Mouse (Mus musculus) neural tube, embryonic 15.5 days (tissue): ENCODE data around the gene Evc2. TPM values are rescaled to one million over a fixed set of nuclear protein-coding genes. Genes with fewer than 3 reads are reported as not detected.

ENCODE experiments used
- ATAC-seq: fragments of 200-750 bp; cut with Nextera tagmentation; 2 replicates; pipeline ENCODE4 v1.8.0; 2017; ENCODE audit warnings: mild to moderate bottlenecking, moderate TSS enrichment, moderate library complexity; ENCODE audit not compliant: low FRiP score
- H3K27ac ChIP-seq: fragments of 300-500 bp; sonication (generic); replicated peaks from 2 replicates; pipeline ENCODE4 v1.5.1; 2015; ENCODE audit warnings: mild to moderate bottlenecking, inconsistent platforms
- H3K27me3 ChIP-seq: fragments of 300-500 bp; sonication (generic); replicated peaks from 2 replicates; pipeline ENCODE4 v1.6.1; 2015; ENCODE audit warnings: inconsistent platforms
- H3K36me3 ChIP-seq: fragments of 300-500 bp; sonication (generic); 2 replicates; pipeline ENCODE4 v1.6.1; 2015; ENCODE audit warnings: inconsistent platforms
- H3K4me1 ChIP-seq: fragments of 300-500 bp; sonication (generic); 2 replicates; pipeline ENCODE4 v1.6.1; 2015; ENCODE audit warnings: inconsistent platforms
- H3K4me2 ChIP-seq: fragments of 300-500 bp; sonication (generic); 2 replicates; pipeline ENCODE4 v1.6.1; 2015; ENCODE audit warnings: inconsistent platforms, mild to moderate bottlenecking, moderate library complexity
- H3K4me3 ChIP-seq: fragments of 300-500 bp; sonication (generic); replicated peaks from 2 replicates; pipeline ENCODE4 v1.5.1; 2015; ENCODE audit warnings: mild to moderate bottlenecking, inconsistent platforms
- H3K9ac ChIP-seq: fragments of 300-500 bp; sonication (generic); replicated peaks from 2 replicates; pipeline ENCODE4 v1.6.1; 2015; ENCODE audit warnings: mild to moderate bottlenecking, inconsistent platforms
- H3K9me3 ChIP-seq: fragments of 300-500 bp; sonication (generic); replicated peaks from 2 replicates; pipeline ENCODE4 v1.6.1; 2016; ENCODE audit warnings: inconsistent platforms
- WGBS: fragments of 180-500 bp; shearing (Covaris S2); methylation state at CpG from one replicate; pipeline ENCODE4 v1.1.7; 2015; ENCODE audit warnings: mixed read lengths; 5-methylcytosine and 5-hydroxymethylcytosine counted together
- polyA plus RNA-seq: library from polyadenylated mRNA; unstranded; fragments of >200 nt; fragmentation: Nextera tagmentation; extraction: Ambion mirVana; gene quantifications from 2 replicates; pipeline ENCODE4 v1.2.1, GENCODE M21; 2015

Evc2 gene
- polyA plus RNA-seq, 1 experiment from 2014 or later, result 5.3 TPM

DNA sequence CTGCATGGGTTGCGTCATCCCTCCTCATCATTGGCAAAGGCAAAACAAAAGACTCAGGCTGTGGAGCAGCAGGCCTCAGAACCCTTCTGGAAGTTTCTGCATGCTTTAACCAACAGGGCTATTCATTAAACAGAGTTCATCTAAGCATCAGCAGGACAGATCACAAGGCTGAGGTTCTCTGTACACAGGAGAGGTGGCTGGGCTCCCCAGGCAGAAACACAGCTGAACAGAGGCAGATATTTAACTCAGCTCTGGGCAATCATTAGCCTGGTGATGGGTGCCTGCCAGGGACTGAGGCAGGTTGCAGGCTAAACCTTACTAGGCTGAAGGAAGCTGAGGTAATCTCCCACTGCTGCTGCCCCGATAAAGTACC is 7.2 kb upstream of the Evc2 start:
- Histone ChIP-seq H3K4me3 (no peak overlapping the region), H3K4me2 (no peak overlapping the region), H3K27ac (no peak overlapping the region), H3K36me3 (no peaks in the 10 kb centered on the region), H3K4me1 (peaks cover 4% of the 10 kb centered on the region), H3K27me3 (no peaks in the 10 kb centered on the region), H3K9me3 (no peaks in the 10 kb centered on the region), H3K9ac (no peak overlapping the region)
- WGBS, result 97% methylated on average over 2 of the region's 2 CpGs
- no peak for ATAC-seq

DNA sequence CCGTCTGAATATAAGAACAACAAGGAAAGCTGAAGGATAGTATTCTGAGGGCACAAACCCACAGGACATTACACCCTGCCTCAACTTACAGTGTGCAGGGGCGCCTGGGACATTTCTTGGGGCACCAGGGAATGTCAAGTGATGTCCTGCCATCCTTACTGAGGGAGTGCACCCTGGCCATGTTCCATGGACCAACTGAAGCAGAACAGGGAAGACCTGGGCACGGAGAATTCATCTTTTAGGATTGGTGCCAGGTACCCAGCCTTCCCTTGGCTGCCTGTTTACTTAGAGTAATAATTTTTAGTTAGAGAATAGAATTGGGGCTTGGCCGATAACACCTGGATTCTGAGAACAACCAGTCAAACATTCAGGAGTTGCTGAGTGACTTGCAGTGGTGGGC is 6.2 kb upstream of the Evc2 start:
- no peak for ATAC-seq
- no peak overlapping the region for H3K27ac ChIP-seq
- H3K9me3 ChIP-seq, result no peaks in the 10 kb centered on the region
- H3K27me3 ChIP-seq, result 0 out of 2 replicates have a peak, but pooled peaks cover 3% of the 10 kb centered on the region
- H3K9ac ChIP-seq, result no peak overlapping the region
- H3K36me3 ChIP-seq, result no peaks in the 10 kb centered on the region
- H3K4me2 ChIP-seq, result no peak overlapping the region
- WGBS, result 75% methylated on average over 4 of the region's 4 CpGs
- no peak overlapping the region for H3K4me3 ChIP-seq
- H3K4me1 ChIP-seq, result peaks cover 13% of the 10 kb centered on the region

DNA sequence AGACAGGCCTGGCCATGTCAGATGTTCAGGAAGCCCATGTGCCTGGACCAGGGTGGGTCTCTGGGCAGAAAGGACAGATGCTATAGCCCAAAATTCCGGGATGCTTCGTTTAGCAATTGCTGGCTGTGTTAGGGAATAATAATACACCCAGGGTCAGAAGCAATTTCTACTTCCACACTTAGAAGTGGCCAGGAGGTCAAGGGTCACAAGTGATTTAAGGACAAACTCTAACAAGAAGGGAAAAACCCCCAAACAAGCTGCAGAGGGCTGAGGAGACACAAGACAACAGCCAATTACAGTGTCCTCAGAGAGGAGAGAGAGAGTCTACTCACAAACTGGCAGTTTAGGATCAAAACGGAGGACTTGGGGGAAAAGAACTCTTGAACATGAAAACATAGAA is 3.2 kb upstream of the Evc2 start:
- H3K4me2 ChIP-seq, result no peak overlapping the region
- 59% methylated on average over 3 of the region's 3 CpGs for WGBS
- no peak overlapping the region for H3K4me3 ChIP-seq
- H3K4me1 ChIP-seq, result peaks cover 35% of the 10 kb centered on the region
- no peaks in the 10 kb centered on the region for H3K9me3 ChIP-seq
- H3K36me3 ChIP-seq, result no peaks in the 10 kb centered on the region
- no peak for ATAC-seq
- peaks cover 12% of the 10 kb centered on the region; the same call in 1 of the 2 replicates for H3K27me3 ChIP-seq
- H3K9ac ChIP-seq, result no peak overlapping the region
- H3K27ac ChIP-seq, result no peak overlapping the region

DNA sequence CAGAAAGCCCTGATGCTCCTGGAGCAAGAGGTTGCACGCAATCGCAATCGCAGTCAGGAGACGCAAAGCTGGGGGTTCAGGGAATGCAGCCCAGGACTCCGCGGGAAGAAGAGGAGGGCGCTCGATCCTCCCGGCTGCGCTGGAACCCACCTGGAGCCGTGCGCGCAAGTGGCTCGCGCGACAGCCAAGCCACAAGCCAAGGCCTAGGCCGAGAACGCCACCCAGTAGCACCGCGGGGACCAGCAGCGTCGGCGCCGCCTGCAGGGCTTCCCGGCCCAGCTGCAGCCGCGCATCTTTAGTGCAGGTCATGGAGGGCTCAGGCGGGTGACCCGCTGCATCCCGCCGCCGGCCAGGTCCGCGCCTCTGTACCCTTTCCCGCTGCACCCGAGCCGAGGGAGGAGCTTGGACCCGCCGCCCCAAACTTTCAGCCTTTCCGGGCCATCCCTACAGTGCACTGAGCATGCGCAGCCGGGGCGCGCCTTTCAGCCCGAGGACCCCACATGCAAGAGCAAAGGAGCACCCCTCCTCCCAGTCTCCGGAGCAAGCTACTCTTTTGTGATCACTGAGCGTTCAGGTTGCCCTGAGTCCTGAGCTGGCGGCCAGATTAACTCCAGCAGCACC is 1.7 kb upstream of the Evc2 start, which contains the start of gene Evc:
TSS of gene Evc (minus strand) at position 410 of the 621 bp plus-strand sequence.
- Histone ChIP-seq H3K4me2 (peak within 1 kb of the TSS; percentile 100), H3K4me1 (peaks cover 35% of the 10 kb centered on the region), H3K4me3 (peak within 1 kb of the TSS; percentile 71), H3K36me3 (no peaks in the 10 kb centered on the region), H3K9me3 (no peaks in the 10 kb centered on the region), H3K9ac (peak within 1 kb of the TSS; percentile 58), H3K27ac (no peak within 1 kb of the TSS), H3K27me3 (peaks cover 12% of the 10 kb centered on the region; the same call in 1 of the 2 replicates)
- under 1% methylated on average over 48 of the region's 48 CpGs for WGBS
- ATAC-seq, result peak; percentile 56; the same call in 1 of the 2 replicates

DNA sequence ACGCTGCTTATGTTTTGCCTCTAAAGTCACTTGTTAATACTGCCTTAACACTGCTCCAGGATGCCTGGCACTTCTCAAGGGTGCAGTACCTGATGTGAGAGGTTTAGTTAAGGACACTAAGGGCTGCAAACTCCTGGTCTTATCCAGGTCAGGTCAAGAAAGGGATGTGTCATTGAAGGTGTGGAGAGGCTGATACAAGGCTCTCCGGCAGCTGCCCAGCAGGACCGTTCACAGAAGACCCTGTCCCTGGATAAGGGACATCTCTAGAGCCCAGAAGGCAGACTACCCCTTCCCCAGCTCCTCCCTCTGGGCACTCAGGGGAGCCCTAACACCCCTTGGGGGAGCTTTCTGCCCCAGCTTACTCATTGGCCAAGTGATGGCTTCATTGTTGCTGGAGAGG is 603 bp upstream of the Evc2 start:
- WGBS, result 66% methylated on average over 3 of the region's 3 CpGs
- Histone ChIP-seq H3K36me3 (no peaks in the 10 kb centered on the region), H3K4me2 (peak overlapping the region; percentile 100), H3K9ac (0 out of 2 replicates have a peak overlapping the region, but pooled peaks have one; percentile 51), H3K4me1 (peaks cover 35% of the 10 kb centered on the region), H3K4me3 (peak overlapping the region; percentile 53; the same call in 1 of the 2 replicates), H3K27ac (no peak overlapping the region), H3K9me3 (no peaks in the 10 kb centered on the region), H3K27me3 (peaks cover 12% of the 10 kb centered on the region; the same call in 1 of the 2 replicates)
- ATAC-seq, result no peak

DNA sequence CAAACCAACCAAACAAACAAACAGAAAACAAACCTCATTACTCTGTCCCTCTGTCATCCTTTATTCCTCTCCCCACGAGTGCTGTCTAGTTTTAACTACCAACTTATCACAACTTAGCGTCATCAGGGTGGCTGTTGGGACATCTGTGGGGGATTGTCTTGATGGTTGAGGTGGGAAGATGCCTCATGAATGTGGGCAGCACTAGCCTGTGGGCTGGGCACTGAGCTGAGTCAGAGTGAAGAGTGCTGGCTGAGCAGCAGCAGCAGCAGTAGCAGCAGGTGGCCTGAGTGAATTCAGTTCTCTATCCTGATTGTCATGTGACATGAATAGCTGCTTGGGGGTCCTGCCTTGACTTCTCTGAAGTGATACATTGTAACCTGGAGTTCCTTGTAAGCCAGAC is 5.7 kb downstream of the Evc2 start:
- H3K4me3 ChIP-seq, result no peak overlapping the region
- no peak overlapping the region for H3K4me2 ChIP-seq
- no peak for ATAC-seq
- H3K27me3 ChIP-seq, result no peaks in the 10 kb centered on the region
- no peaks in the 10 kb centered on the region for H3K9me3 ChIP-seq
- 89% methylated on average over 2 of the region's 2 CpGs for WGBS
- H3K36me3 ChIP-seq, result no peaks in the 10 kb centered on the region
- H3K27ac ChIP-seq, result no peak overlapping the region
- H3K4me1 ChIP-seq, result peaks cover 4% of the 10 kb centered on the region; the same call in 1 of the 2 replicates
- no peak overlapping the region for H3K9ac ChIP-seq

DNA sequence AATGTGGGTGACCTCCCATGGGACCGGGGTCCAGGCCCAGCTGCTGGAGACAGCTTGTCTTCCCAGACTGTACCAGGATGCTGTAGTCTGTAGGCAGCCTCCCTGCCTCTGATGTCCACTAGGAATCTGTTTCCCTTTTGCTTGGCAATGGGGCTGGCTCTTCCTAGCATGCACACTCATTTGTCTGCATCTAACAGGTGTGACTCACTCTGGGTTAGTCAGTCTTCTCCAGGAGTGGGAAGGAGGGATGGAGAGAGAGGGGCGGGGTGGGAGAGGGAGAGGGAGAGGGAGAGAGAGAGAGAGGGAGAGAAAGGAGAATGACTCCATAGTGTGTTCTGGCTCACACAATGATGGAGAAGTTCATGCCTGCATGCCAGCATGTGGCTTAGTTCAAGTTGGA is 13.5 kb downstream of the Evc2 start:
- WGBS, result 93% methylated on average over 2 of the region's 2 CpGs
- no peaks in the 10 kb centered on the region for H3K4me1 ChIP-seq
- H3K9ac ChIP-seq, result no peak overlapping the region
- H3K4me3 ChIP-seq, result no peak overlapping the region
- H3K27me3 ChIP-seq, result no peaks in the 10 kb centered on the region
- no peak for ATAC-seq
- H3K4me2 ChIP-seq, result no peak overlapping the region
- no peak overlapping the region for H3K27ac ChIP-seq
- no peaks in the 10 kb centered on the region for H3K9me3 ChIP-seq
- peaks cover 9% of the 10 kb centered on the region for H3K36me3 ChIP-seq

DNA sequence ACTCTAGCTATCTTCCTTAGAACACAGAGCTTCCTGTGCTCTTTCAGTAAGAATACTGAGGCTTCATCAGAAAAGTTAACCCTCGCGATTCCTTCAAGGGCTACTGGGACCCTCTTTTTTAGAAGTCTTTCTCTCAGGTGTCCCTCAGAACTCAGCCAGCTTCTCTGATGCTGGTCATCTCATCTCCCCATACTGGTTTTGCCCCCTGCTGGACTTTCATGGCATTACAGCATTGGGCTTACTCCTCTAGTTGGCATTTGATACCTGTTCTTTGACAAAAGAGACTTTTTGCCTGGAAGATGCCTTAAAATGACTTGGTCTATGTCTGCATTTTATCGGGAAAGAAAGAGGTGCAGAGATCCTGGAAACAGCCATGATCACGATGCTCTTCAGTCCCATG is 16.1 kb downstream of the Evc2 start:
- H3K4me2 ChIP-seq, result no peak overlapping the region
- H3K4me3 ChIP-seq, result no peak overlapping the region
- WGBS, result 89% methylated on average over 4 of the region's 4 CpGs
- no peak for ATAC-seq
- no peak overlapping the region for H3K9ac ChIP-seq
- peaks cover 9% of the 10 kb centered on the region for H3K36me3 ChIP-seq
- no peaks in the 10 kb centered on the region for H3K9me3 ChIP-seq
- H3K27ac ChIP-seq, result no peak overlapping the region
- H3K27me3 ChIP-seq, result no peaks in the 10 kb centered on the region
- H3K4me1 ChIP-seq, result no peaks in the 10 kb centered on the region

DNA sequence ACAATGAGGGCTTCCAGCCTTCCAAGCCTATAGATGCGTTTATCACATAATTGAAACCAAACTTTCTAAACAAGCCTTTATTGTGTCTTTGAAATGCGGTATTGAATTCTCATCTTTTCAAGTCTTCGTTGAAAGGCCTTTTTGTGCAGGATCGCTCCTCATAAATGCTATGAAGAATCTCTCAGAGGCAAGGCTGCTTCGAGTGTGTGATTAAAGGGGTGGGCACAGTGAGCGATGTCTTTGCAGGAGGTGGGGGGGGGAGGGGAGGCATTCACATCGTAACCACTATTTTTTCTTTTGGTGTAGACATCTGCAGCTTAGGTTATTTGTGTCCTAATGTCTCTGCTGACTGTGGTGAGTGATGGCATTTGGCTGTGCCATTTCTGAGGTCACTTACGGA is 17.7 kb downstream of the Evc2 start:
- H3K27me3 ChIP-seq, result no peaks in the 10 kb centered on the region

DNA sequence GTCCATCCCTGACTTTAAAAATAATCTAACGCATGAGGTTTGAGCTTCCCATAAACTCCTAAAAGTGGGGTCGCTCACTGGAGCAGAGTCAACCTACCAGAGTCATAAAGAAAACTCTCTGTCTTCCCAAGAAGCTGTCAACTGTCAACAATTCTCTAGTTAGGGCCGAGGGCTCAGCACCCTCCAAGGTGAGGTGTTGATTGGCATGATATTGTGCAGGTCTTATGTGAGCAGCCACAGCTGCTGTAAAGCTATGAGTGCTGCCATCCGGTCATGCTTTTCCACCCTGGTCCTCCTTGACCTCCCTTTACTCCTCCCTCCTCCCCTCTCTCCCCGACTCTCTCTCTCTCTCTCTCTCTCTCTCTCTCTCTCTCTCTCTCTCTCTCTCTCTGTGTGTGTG is 24.3 kb downstream of the Evc2 start:
- Histone ChIP-seq H3K4me2 (no peak overlapping the region), H3K4me3 (no peak overlapping the region), H3K9me3 (no peaks in the 10 kb centered on the region), H3K27ac (no peak overlapping the region), H3K9ac (no peak overlapping the region), H3K36me3 (no peaks in the 10 kb centered on the region), H3K27me3 (no peaks in the 10 kb centered on the region), H3K4me1 (peaks cover 10% of the 10 kb centered on the region; the same call in 1 of the 2 replicates)
- WGBS, result 87% methylated on average over 5 of the region's 5 CpGs
- ATAC-seq, result no peak

More for the DNA sequence above, 17.7 kb downstream of the Evc2 start:
- Histone ChIP-seq H3K4me1 (no peaks in the 10 kb centered on the region), H3K9ac (no peak overlapping the region), H3K9me3 (no peaks in the 10 kb centered on the region), H3K4me2 (no peak overlapping the region), H3K4me3 (no peak overlapping the region), H3K36me3 (peaks cover 6% of the 10 kb centered on the region), H3K27ac (no peak overlapping the region)
- ATAC-seq, result no peak
- WGBS, result 56% methylated on average over 8 of the region's 8 CpGs

DNA sequence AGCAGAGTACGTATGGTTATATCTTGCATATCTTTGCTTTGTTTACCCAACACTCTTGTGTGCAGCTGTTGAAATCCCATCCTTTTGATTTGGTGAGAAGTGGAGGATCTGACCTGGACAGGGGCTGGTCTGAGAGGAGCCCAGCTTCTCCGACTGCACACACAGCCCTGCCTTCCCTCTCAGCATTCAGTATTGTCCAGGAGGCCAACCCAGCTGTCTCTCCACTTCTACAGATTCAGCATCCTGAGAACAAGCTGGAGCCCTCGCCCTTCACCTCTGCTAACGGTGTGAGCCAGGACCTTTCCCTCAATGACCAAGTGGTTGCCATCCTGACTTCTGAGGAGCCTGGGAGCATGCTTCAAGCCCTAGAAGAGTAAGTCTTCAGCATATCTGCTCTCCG is 25.0 kb downstream of the Evc2 start:
- Histone ChIP-seq H3K27ac (no peak overlapping the region), H3K4me3 (no peak overlapping the region), H3K4me2 (no peak overlapping the region), H3K9me3 (no peaks in the 10 kb centered on the region), H3K9ac (no peak overlapping the region), H3K4me1 (peaks cover 10% of the 10 kb centered on the region; the same call in 1 of the 2 replicates), H3K27me3 (no peaks in the 10 kb centered on the region), H3K36me3 (no peaks in the 10 kb centered on the region)
- 94% methylated on average over 5 of the region's 5 CpGs for WGBS
- ATAC-seq, result no peak

DNA sequence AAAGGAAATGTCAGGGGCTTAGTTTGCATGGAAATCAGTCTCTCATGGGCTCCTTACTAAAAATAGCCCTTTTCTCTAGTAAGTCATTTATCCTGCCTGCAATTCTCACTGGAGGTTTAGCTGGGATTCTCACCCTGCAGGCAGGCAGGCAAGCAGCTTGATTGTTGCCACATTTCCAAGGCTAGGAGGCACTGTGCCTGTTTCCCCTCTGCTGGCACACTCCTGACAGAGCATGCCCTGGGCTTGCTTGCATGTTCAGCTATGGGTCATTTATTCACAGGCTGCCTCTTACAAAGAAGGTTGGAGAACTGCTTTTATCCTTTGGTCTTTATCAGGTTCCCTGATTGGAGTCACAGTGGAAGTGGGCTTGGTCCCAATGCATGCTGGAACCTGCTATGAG is 27.5 kb downstream of the Evc2 start:
- Histone ChIP-seq H3K36me3 (no peaks in the 10 kb centered on the region), H3K9me3 (no peaks in the 10 kb centered on the region), H3K4me3 (no peak overlapping the region), H3K27me3 (no peaks in the 10 kb centered on the region), H3K27ac (no peak overlapping the region), H3K4me1 (peaks cover 10% of the 10 kb centered on the region; the same call in 1 of the 2 replicates), H3K4me2 (no peak overlapping the region), H3K9ac (no peak overlapping the region)
- ATAC-seq, result no peak
